8 mouse cellular contexts compared by ENCODE assay signal in genomic region chr2:93261521-93262290, GRCm38 (mm10).
DNase-seq lines count a peak whose midpoint lies in the region; ATAC-seq and TF ChIP-seq lines count a peak whose summit lies in the region.

No protein-coding gene starts in this region.

- ATAC-seq in kidney, embryonic 14.5 days (ENCODE audit: low FRiP score, low TSS enrichment) = peak; percentile 68
- ATAC-seq in lung, embryonic 14.5 days (ENCODE audit: insufficient read depth) = peak; percentile 57

- H3K4me3 ChIP-seq in kidney, embryonic 14.5 days (ENCODE audit: low read length) = no peak overlapping the region
- no peak overlapping the region for H3K4me3 ChIP-seq in lung, embryonic 14.5 days (ENCODE audit: low read depth, low read length)

- WGBS in kidney, embryonic 14.5 days = 34% methylated on average over 6 of the region's 6 CpGs
- 51% methylated on average over 6 of the region's 6 CpGs for WGBS in lung, embryonic 14.5 days

- peaks cover 62% of the 10 kb centered on the region for H3K4me1 ChIP-seq in kidney, embryonic 14.5 days (ENCODE audit: control insufficient read depth, insufficient read depth, low read length)
- 0 out of 2 replicates have a peak, but pooled peaks cover 11% of the 10 kb centered on the region for H3K4me1 ChIP-seq in lung, embryonic 14.5 days (ENCODE audit: insufficient read depth)

- no peak for TF ChIP-seq CTCF in lung, embryonic 14.5 days (IDR thresholded peaks at IDR 0.05; ENCODE audit: low read depth)

- H3K36me3 ChIP-seq in kidney, embryonic 14.5 days (ENCODE audit: control insufficient read depth, insufficient read depth, low read length) = no peaks in the 10 kb centered on the region
- no peaks in the 10 kb centered on the region for H3K36me3 ChIP-seq in lung, embryonic 14.5 days (ENCODE audit: insufficient read depth)

- H3K27me3 ChIP-seq in kidney, embryonic 14.5 days (ENCODE audit: control insufficient read depth, insufficient read depth, low read length) = no peaks in the 10 kb centered on the region
- H3K27me3 ChIP-seq in lung, embryonic 14.5 days (ENCODE audit: insufficient read depth, low read length) = no peaks in the 10 kb centered on the region

- H3K9me3 ChIP-seq in kidney, embryonic 14.5 days (ENCODE audit: control insufficient read depth, low read length) = no peaks in the 10 kb centered on the region
- no peaks in the 10 kb centered on the region for H3K9me3 ChIP-seq in lung, embryonic 14.5 days (ENCODE audit: low read depth, low read length)

- no peak overlapping the region for H3K4me2 ChIP-seq in kidney, embryonic 14.5 days (replicated peaks; ENCODE audit: low read depth, low read length)
- no peak overlapping the region for H3K4me2 ChIP-seq in lung, embryonic 14.5 days

- H3K9ac ChIP-seq in kidney, embryonic 14.5 days (ENCODE audit: low read depth, low read length) = no peak overlapping the region
- H3K9ac ChIP-seq in lung, embryonic 14.5 days = no peak overlapping the region

- peak overlapping the region; percentile 90 for H3K27ac ChIP-seq in kidney, embryonic 14.5 days (ENCODE audit: low read depth, low read length)
- peak overlapping the region; percentile 59; the same call in 1 of the 2 replicates for H3K27ac ChIP-seq in lung, embryonic 14.5 days (ENCODE audit: low read depth)

- DNase-seq in adrenal gland, adult 2 months = peak; percentile 71
- no peak for DNase-seq in adrenal gland, postnatal 4 days (ENCODE audit: low spot score in 2 of 2)
- peak; percentile 48 to 63 for DNase-seq in heart, adult 9 months (ENCODE audit: low spot score in 2 of 2)
- peak; percentile 47 for DNase-seq in lung, embryonic 14.5 days
- DNase-seq in frontal cortex, postnatal 10 days (ENCODE audit: low spot score in 2 of 2) = no peak
- no peak for DNase-seq in right cerebral cortex, postnatal 10 days (ENCODE audit: low spot score in 2 of 2)
- DNase-seq in c-Kit-positive CD71-positive TER-119-positive erythroid progenitor cells, embryonic 14.5 days (ENCODE audit: low spot score) = no peak

Comparison
In these comparisons a context has a peak if more than half of its experiments do, and no peak if none do; other contexts are left out.
1. DNase-seq: peak in adrenal gland, adult 2 months (single experiment), heart, adult 9 months (2 of 2) and lung, embryonic 14.5 days (single experiment); none in adrenal gland, postnatal 4 days (0 of 2), frontal cortex, postnatal 10 days (0 of 2), right cerebral cortex, postnatal 10 days (0 of 2) and c-Kit-positive CD71-positive TER-119-positive erythroid progenitor cells, embryonic 14.5 days (single experiment).